Mouse (Mus musculus): Measurements from ENCODE around the gene Tollip. TPM values are rescaled to one million over a fixed set of nuclear protein-coding genes. Genes with fewer than 3 reads are reported as not detected.

The Tollip gene
- polyA plus RNA-seq (2011; ENCODE audit: insufficient read depth, insufficient read length, low replicate concordance, missing spikeins), result 19.7 and 30.1 TPM in 2 replicates

DNA sequence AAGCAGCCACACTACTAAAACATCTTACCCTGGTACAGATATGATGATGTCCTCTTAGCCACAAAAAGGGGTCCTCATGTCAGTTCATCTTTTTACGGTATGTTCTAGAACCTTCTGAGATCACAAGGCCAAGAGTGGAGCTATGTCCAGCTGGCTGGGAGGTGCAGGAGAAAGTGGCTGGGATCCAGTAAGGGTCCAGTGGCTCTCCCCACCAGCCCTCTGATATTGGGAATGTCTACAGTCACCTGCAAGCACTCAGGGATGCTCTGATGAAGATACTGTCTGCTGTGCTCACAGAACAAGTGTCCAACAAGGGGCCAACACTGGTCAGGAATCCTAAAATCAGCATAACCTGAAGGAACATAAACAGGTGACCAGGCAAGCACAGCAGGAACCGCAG is at the start of gene Tollip:
Gene Tollip (minus strand): TSS at position 101 of the 400 bp plus-strand sequence.
- no peak within 1 kb of the TSS for H3K27ac ChIP-seq (ENCODE audit: control insufficient read depth, insufficient read depth, low read depth, low read length, poor library complexity)
- no peak within 1 kb of the TSS for H3K4me3 ChIP-seq (replicated peaks; ENCODE audit: control insufficient read depth, low read depth, low read length)
- no peak for TF ChIP-seq CTCF (IDR thresholded peaks at IDR 0.05; ENCODE audit: control insufficient read depth, insufficient read depth, low read length)
- TF ChIP-seq POLR2A (IDR thresholded peaks at IDR 0.05; ENCODE audit: borderline replicate concordance, control insufficient read depth, low read depth, low read length), result no peak
- whole genome bisulfite sequencing, result 78% methylated on average over 2 of the region's 2 CpGs
- H3K4me1 ChIP-seq (ENCODE audit: control insufficient read depth, insufficient read depth, low read length), result no peaks in the 10 kb centered on the region; the same call in 1 of the 2 replicates

DNA sequence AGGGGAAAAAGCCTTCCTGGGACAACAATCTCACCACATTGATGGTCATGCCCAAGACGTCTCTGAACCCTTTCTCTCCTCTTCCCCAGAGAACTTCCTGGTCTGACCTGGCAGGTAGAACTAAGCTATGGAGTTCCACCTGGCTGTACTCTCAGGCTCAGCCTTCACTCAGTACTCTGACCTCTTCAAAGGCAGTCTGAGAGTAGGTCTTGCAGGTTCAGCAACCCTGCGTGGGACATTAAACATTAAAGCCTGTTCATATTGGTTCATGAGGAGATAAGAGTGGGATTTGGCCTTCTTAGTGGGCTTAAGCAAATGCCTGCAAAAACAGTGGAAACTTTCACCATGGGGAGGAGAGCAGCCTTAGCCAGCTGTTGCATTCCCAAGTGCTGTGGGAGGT is 48.0 kb upstream of the Tollip start:
- no peaks in the 10 kb centered on the region for H3K4me1 ChIP-seq (ENCODE audit: control insufficient read depth, insufficient read depth, low read length)
- WGBS, result 69% methylated on average over 2 of the region's 2 CpGs
- no peak overlapping the region for H3K27ac ChIP-seq (ENCODE audit: control insufficient read depth, insufficient read depth, low read depth, low read length, poor library complexity)
- no peak for TF ChIP-seq CTCF (IDR thresholded peaks at IDR 0.05; ENCODE audit: control insufficient read depth, insufficient read depth, low read length)
- no peak for TF ChIP-seq POLR2A (IDR thresholded peaks at IDR 0.05; ENCODE audit: borderline replicate concordance, control insufficient read depth, low read depth, low read length)
- H3K4me3 ChIP-seq (replicated peaks; ENCODE audit: control insufficient read depth, low read depth, low read length), result no peak overlapping the region

DNA sequence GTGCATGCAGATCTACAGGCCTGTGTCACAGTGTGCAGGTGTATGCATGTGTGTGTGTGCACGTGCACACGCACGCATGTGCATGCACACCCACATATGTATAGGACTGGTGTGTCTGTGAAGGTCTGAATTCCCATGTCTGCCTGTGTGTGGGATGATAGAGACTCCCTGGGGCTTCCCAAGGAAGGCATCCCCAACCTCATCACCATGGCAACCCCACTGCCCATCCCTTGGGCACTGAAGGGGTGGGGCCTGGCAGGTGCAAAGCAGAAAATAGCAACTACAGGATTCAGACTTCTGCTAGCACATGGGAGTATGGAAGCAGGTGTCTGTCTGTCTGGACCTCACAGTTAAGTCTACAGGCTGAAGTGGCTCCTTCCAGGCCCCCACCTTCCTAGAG is 44.2 kb upstream of the Tollip start:
- no peak overlapping the region for H3K4me3 ChIP-seq (replicated peaks; ENCODE audit: control insufficient read depth, low read depth, low read length)
- no peaks in the 10 kb centered on the region for H3K4me1 ChIP-seq (ENCODE audit: control insufficient read depth, insufficient read depth, low read length)
- 83% methylated on average over 3 of the region's 3 CpGs for WGBS
- no peak for TF ChIP-seq POLR2A (IDR thresholded peaks at IDR 0.05; ENCODE audit: borderline replicate concordance, control insufficient read depth, low read depth, low read length)
- TF ChIP-seq CTCF (IDR thresholded peaks at IDR 0.05; ENCODE audit: control insufficient read depth, insufficient read depth, low read length), result no peak
- no peak overlapping the region for H3K27ac ChIP-seq (ENCODE audit: control insufficient read depth, insufficient read depth, low read depth, low read length, poor library complexity)

DNA sequence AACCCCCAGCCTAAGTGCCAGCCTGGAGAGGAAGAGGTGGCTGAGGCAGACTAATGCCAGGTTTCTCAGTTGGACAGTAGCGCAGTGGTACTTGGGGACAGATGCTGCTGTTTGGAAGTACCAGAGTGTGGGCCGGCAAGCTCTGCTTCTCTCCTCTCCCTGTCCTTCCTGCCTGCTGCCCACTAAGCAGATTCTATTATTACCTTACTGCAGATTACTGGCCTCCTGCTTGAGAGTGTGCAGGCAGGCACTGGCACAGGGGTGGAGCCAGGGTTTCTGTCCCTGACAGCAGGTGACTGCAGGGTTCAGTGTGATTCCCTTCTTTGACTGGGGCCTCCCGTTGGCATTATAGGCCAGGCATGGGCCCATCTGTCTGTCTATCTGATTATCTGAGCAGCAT is 43.2 kb upstream of the Tollip start:
- no peak for TF ChIP-seq POLR2A (IDR thresholded peaks at IDR 0.05; ENCODE audit: borderline replicate concordance, control insufficient read depth, low read depth, low read length)
- TF ChIP-seq CTCF (IDR thresholded peaks at IDR 0.05; ENCODE audit: control insufficient read depth, insufficient read depth, low read length), result no peak
- 83% methylated on average over 3 of the region's 3 CpGs for WGBS
- Histone ChIP-seq H3K4me1 (ENCODE audit: control insufficient read depth, insufficient read depth, low read length) (no peaks in the 10 kb centered on the region), H3K27ac (ENCODE audit: control insufficient read depth, insufficient read depth, low read depth, low read length, poor library complexity) (no peak overlapping the region), H3K4me3 (replicated peaks; ENCODE audit: control insufficient read depth, low read depth, low read length) (no peak overlapping the region)

DNA sequence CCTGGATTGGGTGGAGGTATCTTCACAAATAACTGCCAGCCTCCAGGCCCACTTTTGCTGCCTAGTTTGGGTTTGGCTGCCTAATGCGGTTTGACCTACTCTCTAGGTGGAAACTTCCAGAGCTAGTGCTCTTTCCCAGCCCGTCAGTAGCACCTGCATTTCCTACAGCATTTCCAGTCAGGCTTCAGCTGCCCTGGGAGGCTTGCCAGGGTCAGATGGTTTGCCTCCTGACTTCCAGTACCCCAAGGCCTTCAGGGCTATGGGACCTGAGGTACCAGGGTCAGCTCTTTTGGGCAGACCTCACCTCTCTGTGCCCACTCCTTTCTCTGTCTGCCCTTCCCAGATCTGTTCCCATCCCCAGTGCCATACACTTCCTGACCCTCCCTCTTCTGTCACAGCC is 42.6 kb upstream of the Tollip start:
- no peak overlapping the region for H3K4me3 ChIP-seq (replicated peaks; ENCODE audit: control insufficient read depth, low read depth, low read length)
- TF ChIP-seq CTCF (IDR thresholded peaks at IDR 0.05; ENCODE audit: control insufficient read depth, insufficient read depth, low read length) (no peak), POLR2A (IDR thresholded peaks at IDR 0.05; ENCODE audit: borderline replicate concordance, control insufficient read depth, low read depth, low read length) (no peak)
- no peak overlapping the region for H3K27ac ChIP-seq (ENCODE audit: control insufficient read depth, insufficient read depth, low read depth, low read length, poor library complexity)
- H3K4me1 ChIP-seq (ENCODE audit: control insufficient read depth, insufficient read depth, low read length), result no peaks in the 10 kb centered on the region
- WGBS, result 65% methylated on average over 2 of the region's 2 CpGs

DNA sequence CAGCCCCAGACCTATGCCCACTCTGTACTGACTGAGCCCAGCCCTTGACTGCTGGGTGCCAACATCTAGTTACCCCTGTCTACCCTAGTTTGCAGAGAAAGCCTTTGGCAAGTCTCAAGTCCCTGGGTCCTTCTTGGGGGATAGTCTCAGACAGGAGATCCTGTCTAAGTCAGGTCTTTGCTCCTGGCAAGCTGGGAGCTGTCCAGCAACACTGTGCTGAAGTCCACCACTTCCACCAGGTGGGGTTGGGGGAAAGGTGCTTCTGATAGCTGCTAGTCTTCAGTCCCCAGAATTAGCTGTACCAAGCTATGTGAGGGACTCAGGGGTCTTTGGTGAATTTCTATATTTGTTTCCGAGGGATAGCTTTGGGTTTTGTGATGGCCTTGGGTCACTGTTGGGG is 40.8 kb upstream of the Tollip start:
- Histone ChIP-seq H3K4me1 (ENCODE audit: control insufficient read depth, insufficient read depth, low read length) (no peaks in the 10 kb centered on the region), H3K27ac (ENCODE audit: control insufficient read depth, insufficient read depth, low read depth, low read length, poor library complexity) (no peak overlapping the region), H3K4me3 (replicated peaks; ENCODE audit: control insufficient read depth, low read depth, low read length) (no peak overlapping the region)
- TF ChIP-seq CTCF (IDR thresholded peaks at IDR 0.05; ENCODE audit: control insufficient read depth, insufficient read depth, low read length), result no peak
- no peak for TF ChIP-seq POLR2A (IDR thresholded peaks at IDR 0.05; ENCODE audit: borderline replicate concordance, control insufficient read depth, low read depth, low read length)
- 71% methylated on average over 1 of the region's 1 CpGs for WGBS

DNA sequence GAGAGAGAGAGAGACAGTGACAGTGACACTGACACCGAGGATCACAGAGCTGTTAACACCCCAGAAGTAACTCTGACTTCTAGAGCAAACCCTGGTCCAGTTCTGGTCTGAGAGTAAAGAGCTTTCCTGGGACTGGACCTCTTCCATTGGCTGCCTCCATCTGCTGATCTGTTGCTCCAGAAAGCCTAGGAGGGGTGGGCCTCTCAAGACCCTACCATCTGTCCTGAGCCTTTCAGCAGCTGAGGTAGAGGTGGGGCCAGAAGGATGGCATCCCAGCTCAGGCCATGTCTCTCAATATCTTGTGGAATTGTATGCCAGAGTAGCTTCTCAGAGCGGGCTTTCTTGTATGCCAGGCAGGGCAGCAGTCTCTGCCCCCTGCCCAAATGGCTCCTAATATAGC is 39.9 kb upstream of the Tollip start:
- H3K4me3 ChIP-seq (replicated peaks; ENCODE audit: control insufficient read depth, low read depth, low read length), result no peak overlapping the region
- WGBS, result 53% methylated on average over 2 of the region's 2 CpGs

DNA sequence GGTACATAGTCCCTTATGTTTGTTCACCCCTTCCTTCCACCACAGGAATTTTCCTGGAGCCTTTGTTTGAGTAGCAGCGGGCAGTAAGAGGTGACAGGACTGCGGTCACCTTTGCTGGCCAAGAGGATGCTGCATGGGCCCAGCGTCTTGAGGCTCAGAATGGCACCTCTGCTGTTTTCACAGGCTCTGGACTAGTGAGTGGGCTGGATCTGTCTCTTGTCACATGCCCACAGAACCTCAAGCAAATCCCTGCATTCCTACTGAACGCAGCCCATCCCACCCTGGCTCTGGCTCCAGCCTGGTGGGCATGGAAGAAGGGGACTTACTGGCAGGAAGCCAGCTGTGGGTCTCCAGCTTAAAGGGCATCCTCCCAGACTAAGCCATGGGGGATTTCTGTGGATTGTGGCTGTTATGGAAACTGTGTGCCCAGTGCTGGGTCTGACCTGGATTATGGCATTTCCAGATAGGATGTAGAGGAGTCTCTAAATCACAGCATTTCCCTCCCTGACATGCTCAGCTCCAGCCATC is 39.3 kb upstream of the Tollip start:
- Histone ChIP-seq H3K27ac (ENCODE audit: control insufficient read depth, insufficient read depth, low read depth, low read length, poor library complexity) (no peak overlapping the region), H3K4me1 (ENCODE audit: control insufficient read depth, insufficient read depth, low read length) (no peaks in the 10 kb centered on the region), H3K4me3 (replicated peaks; ENCODE audit: control insufficient read depth, low read depth, low read length) (no peak overlapping the region)
- 72% methylated on average over 4 of the region's 4 CpGs for WGBS
- TF ChIP-seq POLR2A (IDR thresholded peaks at IDR 0.05; ENCODE audit: borderline replicate concordance, control insufficient read depth, low read depth, low read length), result no peak
- TF ChIP-seq CTCF (IDR thresholded peaks at IDR 0.05; ENCODE audit: control insufficient read depth, insufficient read depth, low read length), result no peak

More for the DNA sequence above, 39.9 kb upstream of the Tollip start:
- Histone ChIP-seq H3K27ac (ENCODE audit: control insufficient read depth, insufficient read depth, low read depth, low read length, poor library complexity) (no peak overlapping the region), H3K4me1 (ENCODE audit: control insufficient read depth, insufficient read depth, low read length) (no peaks in the 10 kb centered on the region)
- no peak for TF ChIP-seq CTCF (IDR thresholded peaks at IDR 0.05; ENCODE audit: control insufficient read depth, insufficient read depth, low read length)
- TF ChIP-seq POLR2A (IDR thresholded peaks at IDR 0.05; ENCODE audit: borderline replicate concordance, control insufficient read depth, low read depth, low read length), result no peak

DNA sequence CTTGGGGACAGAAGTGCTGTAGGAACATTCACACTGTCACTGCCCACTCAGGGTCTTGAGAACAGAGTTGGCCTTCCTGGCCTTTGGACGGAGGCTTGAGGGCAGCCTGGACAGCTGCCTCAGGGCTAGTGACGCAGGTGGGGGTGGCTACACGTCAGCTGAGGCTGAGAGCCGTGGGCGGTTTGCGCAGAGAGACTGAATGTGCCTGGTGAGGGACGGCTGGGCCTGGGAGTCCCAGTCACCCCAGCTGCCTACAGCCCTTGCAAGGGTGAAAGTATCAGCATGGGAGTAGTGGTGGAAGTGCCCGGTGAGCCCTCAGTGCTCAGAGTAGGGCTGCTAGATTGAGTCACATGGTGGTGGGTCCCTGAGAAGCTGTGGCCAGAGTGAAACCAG is 37.9 kb upstream of the Tollip start:
- Histone ChIP-seq H3K4me3 (replicated peaks; ENCODE audit: control insufficient read depth, low read depth, low read length) (no peak overlapping the region), H3K4me1 (ENCODE audit: control insufficient read depth, insufficient read depth, low read length) (no peaks in the 10 kb centered on the region), H3K27ac (ENCODE audit: control insufficient read depth, insufficient read depth, low read depth, low read length, poor library complexity) (no peak overlapping the region)
- no peak for TF ChIP-seq POLR2A (IDR thresholded peaks at IDR 0.05; ENCODE audit: borderline replicate concordance, control insufficient read depth, low read depth, low read length)
- TF ChIP-seq CTCF (IDR thresholded peaks at IDR 0.05; ENCODE audit: control insufficient read depth, insufficient read depth, low read length), result no peak
- WGBS, result 72% methylated on average over 8 of the region's 8 CpGs
